Mouse (Mus musculus): Measurements from ENCODE around the gene Osgep.

DNA sequence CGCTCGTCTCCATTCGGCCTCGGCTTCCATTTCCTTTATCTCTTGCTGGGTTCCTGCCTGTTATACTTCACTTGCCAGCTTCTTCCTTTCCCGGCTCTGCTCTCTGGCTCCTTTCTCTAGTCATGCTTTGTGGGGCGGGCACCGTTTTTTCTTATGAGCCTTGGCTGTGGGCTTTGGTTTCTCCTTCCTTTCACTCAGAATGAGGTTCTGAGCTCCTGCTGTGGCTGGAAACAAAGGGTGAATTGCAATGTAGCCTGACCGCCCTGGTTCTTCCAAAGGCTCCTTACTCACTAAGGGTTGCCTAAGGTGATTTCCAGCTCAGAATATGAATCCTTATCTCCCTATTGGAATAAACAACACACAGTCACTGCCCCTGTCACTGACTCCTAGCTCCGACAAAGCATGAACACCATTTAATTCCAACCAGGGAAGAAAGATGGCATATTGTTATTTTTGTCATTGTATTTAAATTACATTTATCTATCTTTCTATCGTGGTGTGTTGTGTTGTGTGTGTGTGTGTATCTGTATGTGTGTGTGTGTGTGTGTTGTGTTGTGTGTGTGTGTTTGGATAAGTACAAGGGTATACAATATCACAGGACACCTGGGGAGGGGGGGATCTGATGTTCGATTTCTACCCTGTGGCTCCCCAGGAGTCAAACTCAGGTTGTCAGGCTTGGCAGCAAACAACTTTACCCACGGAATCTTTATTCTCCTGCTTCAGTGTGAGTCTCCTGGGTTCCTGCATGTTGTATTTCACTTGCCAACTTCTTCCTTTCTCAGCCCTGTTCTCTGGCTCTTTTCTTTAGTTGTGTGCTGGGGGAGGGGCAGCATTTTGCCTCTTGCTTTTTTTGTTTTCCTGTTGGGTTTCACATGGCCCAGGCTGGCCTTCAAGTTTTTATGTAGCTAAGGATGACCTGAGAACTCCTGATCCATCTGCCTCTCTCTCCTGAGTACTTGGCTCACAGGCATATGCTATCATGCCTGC is 45.2 kb upstream of the Osgep start:
- TF ChIP-seq CTCF (IDR thresholded peaks at IDR 0.05; ENCODE audit: low read depth, low read length) (no peak), GATA1 (IDR thresholded peaks at IDR 0.05; ENCODE audit: borderline replicate concordance, low read length) (no peak), TAL1 (conservative IDR thresholded peaks at IDR 0.05; ENCODE audit: low read depth, low read length) (no peak), POLR2AphosphoS5 (IDR thresholded peaks at IDR 0.05; ENCODE audit: insufficient replicate concordance, low read depth, low read length) (no peak)
